Mouse (Mus musculus): ENCODE results near the gene Vegfa. TPM values are rescaled to one million over a fixed set of nuclear protein-coding genes. Genes with fewer than 3 reads are reported as not detected.

The Vegfa gene
- polyA plus RNA-seq, 1 experiment, result 177 TPM

- 22% methylated on average over 16 of the region's 16 CpGs for whole genome bisulfite sequencing
- Histone ChIP-seq H3K27me3 (ENCODE audit: control insufficient read depth, insufficient read depth, low read length) (no peaks in the 10 kb centered on the region), H3K36me3 (ENCODE audit: control insufficient read depth, insufficient read depth, low read length) (peaks cover 26% of the 10 kb centered on the region), H3K27ac (ENCODE audit: insufficient read depth, low read depth, low read length) (0 out of 2 replicates have a peak overlapping the region, but pooled peaks have one; percentile 15), H3K4me3 (ENCODE audit: low read depth, low read length) (peak overlapping the region; percentile 52), H3K4me1 (ENCODE audit: control insufficient read depth, insufficient read depth, insufficient read length, low read length) (peaks cover 11% of the 10 kb centered on the region; the same call in 1 of the 2 replicates)
- TF ChIP-seq POLR2A (IDR thresholded peaks at IDR 0.05; ENCODE audit: low read depth, low read length) (no peak), CTCF (IDR thresholded peaks at IDR 0.05; ENCODE audit: extremely low read depth, insufficient read length, insufficient replicate concordance, low read depth, low read length) (peak; percentile 74)
These were observed 4.9 kb downstream of the Vegfa start for GRCm38 (mm10) chr17:46027066-46027917.

- TF ChIP-seq CTCF (IDR thresholded peaks at IDR 0.05; ENCODE audit: extremely low read depth, insufficient read length, insufficient replicate concordance, low read depth, low read length) (no peak), POLR2A (IDR thresholded peaks at IDR 0.05; ENCODE audit: low read depth, low read length) (no peak)
- Histone ChIP-seq H3K27me3 (ENCODE audit: control insufficient read depth, insufficient read depth, low read length) (no peaks in the 10 kb centered on the region), H3K4me1 (ENCODE audit: control insufficient read depth, insufficient read depth, insufficient read length, low read length) (peaks cover 11% of the 10 kb centered on the region; the same call in 1 of the 2 replicates), H3K4me3 (ENCODE audit: low read depth, low read length) (no peak overlapping the region), H3K27ac (ENCODE audit: insufficient read depth, low read depth, low read length) (no peak overlapping the region), H3K36me3 (ENCODE audit: control insufficient read depth, insufficient read depth, low read length) (peaks cover 36% of the 10 kb centered on the region)
- 49% methylated on average over 11 of the region's 11 CpGs for WGBS
These were observed 6.1 kb downstream of the Vegfa start for GRCm38 (mm10) chr17:46025927-46026668.

- peaks cover 11% of the 10 kb centered on the region; the same call in 1 of the 2 replicates for H3K4me1 ChIP-seq (ENCODE audit: control insufficient read depth, insufficient read depth, insufficient read length, low read length)
- peaks cover 45% of the 10 kb centered on the region for H3K36me3 ChIP-seq (ENCODE audit: control insufficient read depth, insufficient read depth, low read length)
- H3K27ac ChIP-seq (ENCODE audit: insufficient read depth, low read depth, low read length), result no peak overlapping the region
- TF ChIP-seq POLR2A (IDR thresholded peaks at IDR 0.05; ENCODE audit: low read depth, low read length) (no peak), CTCF (IDR thresholded peaks at IDR 0.05; ENCODE audit: extremely low read depth, insufficient read length, insufficient replicate concordance, low read depth, low read length) (no peak)
- no peaks in the 10 kb centered on the region for H3K27me3 ChIP-seq (ENCODE audit: control insufficient read depth, insufficient read depth, low read length)
- 94% methylated on average over 15 of the region's 15 CpGs for WGBS
- H3K4me3 ChIP-seq (ENCODE audit: low read depth, low read length), result no peak overlapping the region
These were observed 7.0 kb downstream of the Vegfa start for GRCm38 (mm10) chr17:46025207-46025606.

GRCm38 (mm10) chr17:46024192-46024591 is 8.0 kb downstream of the Vegfa start:
- 93% methylated on average over 5 of the region's 5 CpGs for WGBS
- Histone ChIP-seq H3K4me1 (ENCODE audit: control insufficient read depth, insufficient read depth, insufficient read length, low read length) (peaks cover 11% of the 10 kb centered on the region; the same call in 1 of the 2 replicates), H3K27me3 (ENCODE audit: control insufficient read depth, insufficient read depth, low read length) (no peaks in the 10 kb centered on the region), H3K27ac (ENCODE audit: insufficient read depth, low read depth, low read length) (no peak overlapping the region), H3K4me3 (ENCODE audit: low read depth, low read length) (no peak overlapping the region), H3K36me3 (ENCODE audit: control insufficient read depth, insufficient read depth, low read length) (peaks cover 52% of the 10 kb centered on the region)
- TF ChIP-seq POLR2A (IDR thresholded peaks at IDR 0.05; ENCODE audit: low read depth, low read length), result no peak
- no peak for TF ChIP-seq CTCF (IDR thresholded peaks at IDR 0.05; ENCODE audit: extremely low read depth, insufficient read length, insufficient replicate concordance, low read depth, low read length)

GRCm38 (mm10) chr17:46023572-46023971 is 8.6 kb downstream of the Vegfa start:
- H3K36me3 ChIP-seq (ENCODE audit: control insufficient read depth, insufficient read depth, low read length), result peaks cover 55% of the 10 kb centered on the region
- no peak for TF ChIP-seq POLR2A (IDR thresholded peaks at IDR 0.05; ENCODE audit: low read depth, low read length)
- TF ChIP-seq CTCF (IDR thresholded peaks at IDR 0.05; ENCODE audit: extremely low read depth, insufficient read length, insufficient replicate concordance, low read depth, low read length), result no peak
- 95% methylated on average over 8 of the region's 8 CpGs for WGBS

GRCm38 (mm10) chr17:46022934-46023333 is 9.2 kb downstream of the Vegfa start:
- Histone ChIP-seq H3K4me1 (ENCODE audit: control insufficient read depth, insufficient read depth, insufficient read length, low read length) (peaks cover 11% of the 10 kb centered on the region; the same call in 1 of the 2 replicates), H3K4me3 (ENCODE audit: low read depth, low read length) (no peak overlapping the region), H3K27me3 (ENCODE audit: control insufficient read depth, insufficient read depth, low read length) (no peaks in the 10 kb centered on the region), H3K36me3 (ENCODE audit: control insufficient read depth, insufficient read depth, low read length) (peaks cover 60% of the 10 kb centered on the region), H3K27ac (ENCODE audit: insufficient read depth, low read depth, low read length) (no peak overlapping the region)
- TF ChIP-seq CTCF (IDR thresholded peaks at IDR 0.05; ENCODE audit: extremely low read depth, insufficient read length, insufficient replicate concordance, low read depth, low read length) (no peak), POLR2A (IDR thresholded peaks at IDR 0.05; ENCODE audit: low read depth, low read length) (no peak)
- 77% methylated on average over 6 of the region's 6 CpGs for WGBS

More at GRCm38 (mm10) chr17:46023572-46023971, 8.6 kb downstream of the Vegfa start:
- Histone ChIP-seq H3K27ac (ENCODE audit: insufficient read depth, low read depth, low read length) (no peak overlapping the region), H3K4me3 (ENCODE audit: low read depth, low read length) (no peak overlapping the region), H3K4me1 (ENCODE audit: control insufficient read depth, insufficient read depth, insufficient read length, low read length) (peaks cover 11% of the 10 kb centered on the region; the same call in 1 of the 2 replicates), H3K27me3 (ENCODE audit: control insufficient read depth, insufficient read depth, low read length) (no peaks in the 10 kb centered on the region)

All from small intestine, adult 2 months (tissue).